Mouse (Mus musculus): ENCODE results near the gene Rnf212b. TPM values are rescaled to one million over a fixed set of nuclear protein-coding genes. Genes with fewer than 3 reads are reported as not detected.
A peak's percentile ranks its signal among the peaks of the same experiment; 100 is the strongest.

Rnf212b gene
- polyA plus RNA-seq, 1 experiment from 2014 or later: not detected

DNA sequence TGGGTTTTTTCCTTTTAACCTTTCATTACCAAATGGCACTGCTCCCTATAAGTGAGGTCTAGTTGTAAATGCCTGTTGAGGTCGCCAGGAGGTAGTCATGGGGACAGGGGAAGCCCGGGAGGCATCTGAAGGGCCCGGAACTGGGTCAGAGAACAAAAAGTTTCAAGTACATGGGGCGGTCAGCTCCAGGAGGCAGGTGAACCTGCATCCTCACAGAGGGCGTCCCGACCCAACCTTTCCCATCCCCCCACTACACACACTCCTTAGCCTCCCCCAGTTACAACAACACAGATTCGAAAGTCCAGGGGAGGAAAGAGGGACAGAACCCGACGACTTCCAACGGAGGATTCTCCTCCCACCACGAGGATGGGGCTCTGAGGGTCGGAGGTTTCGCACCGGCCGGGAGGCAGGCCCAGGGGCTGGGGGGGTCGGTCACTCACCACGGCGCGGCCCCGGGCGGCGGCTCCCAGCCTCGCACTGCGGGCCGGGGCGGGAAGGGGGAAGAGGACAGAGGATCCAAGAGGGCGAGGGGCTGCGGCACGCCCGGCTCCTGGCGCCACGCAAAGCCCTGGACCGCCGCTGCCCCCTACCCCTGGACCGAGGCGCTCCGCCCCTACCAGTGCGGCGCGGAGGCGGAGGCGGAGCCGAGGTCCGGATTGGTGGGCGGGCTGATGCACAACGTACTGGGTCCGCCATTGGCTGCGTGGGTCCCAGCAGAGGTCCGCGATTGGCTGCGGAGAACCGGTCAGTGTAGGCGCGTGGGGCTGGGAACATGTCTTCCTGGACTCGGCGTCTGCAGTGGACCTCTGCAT lies 49.8 kb downstream of the Rnf212b start:
- ATAC-seq (ENCODE audit: insufficient number of reproducible peaks, insufficient read depth, low FRiP score, low read depth): peak; percentile 99
- Histone ChIP-seq H3K27me3 (ENCODE audit: control insufficient read depth, insufficient read depth, low read length) (no peaks in the 10 kb centered on the region), H3K27ac (replicated peaks in 1 of 2; ENCODE audit: control insufficient read depth in 1 of 2, insufficient read depth in 1 of 2, low read depth in 2 of 2, low read length in 2 of 2) (peak overlapping the region; percentile 62 to 64), H3K36me3 (ENCODE audit: control insufficient read depth, insufficient read depth, low read length) (no peaks in the 10 kb centered on the region), H3K4me2 (ENCODE audit: low read length) (peak overlapping the region; percentile 78), H3K4me1 (ENCODE audit: control insufficient read depth in 2 of 2, insufficient read depth in 2 of 2, low read length in 2 of 2) (peaks cover 2 to 5% of the 10 kb centered on the region in 2 experiments; a peak in 2 of 4 replicates), H3K9me3 (ENCODE audit: control insufficient read depth, low read length) (no peaks in the 10 kb centered on the region), H3K9ac (ENCODE audit: low read length) (peak overlapping the region; percentile 95), H3K4me3 (ENCODE audit: control insufficient read depth in 1 of 2, insufficient read depth in 1 of 2, low read depth in 1 of 2, low read length in 2 of 2) (peak overlapping the region; percentile 92 to 97)
- WGBS: under 1% methylated on average over 56 of the region's 56 CpGs

GRCm38 (mm10) chr14:54864313-54865036 lies 50.5 kb downstream of the Rnf212b start:
- WGBS: 14% methylated on average over 21 of the region's 21 CpGs
- Histone ChIP-seq H3K27me3 (ENCODE audit: control insufficient read depth, insufficient read depth, low read length) (no peaks in the 10 kb centered on the region), H3K4me1 (ENCODE audit: control insufficient read depth in 2 of 2, insufficient read depth in 2 of 2, low read length in 2 of 2) (peaks cover 2 to 5% of the 10 kb centered on the region in 2 experiments; a peak in 2 of 4 replicates), H3K9ac (ENCODE audit: low read length) (peak overlapping the region; percentile 95), H3K36me3 (ENCODE audit: control insufficient read depth, insufficient read depth, low read length) (no peaks in the 10 kb centered on the region), H3K27ac (replicated peaks in 1 of 2; ENCODE audit: control insufficient read depth in 1 of 2, insufficient read depth in 1 of 2, low read depth in 2 of 2, low read length in 2 of 2) (peak overlapping the region; percentile 34 to 62), H3K4me2 (ENCODE audit: low read length) (peak overlapping the region; percentile 78), H3K9me3 (ENCODE audit: control insufficient read depth, low read length) (no peaks in the 10 kb centered on the region), H3K4me3 (ENCODE audit: control insufficient read depth in 1 of 2, insufficient read depth in 1 of 2, low read depth in 1 of 2, low read length in 2 of 2) (peak overlapping the region; percentile 92 to 97)
- no peak for ATAC-seq (ENCODE audit: insufficient number of reproducible peaks, insufficient read depth, low FRiP score, low read depth)

GRCm38 (mm10) chr14:54865626-54866025 lies 51.7 kb downstream of the Rnf212b start:
- no peak for ATAC-seq (ENCODE audit: insufficient number of reproducible peaks, insufficient read depth, low FRiP score, low read depth)
- WGBS: 66% methylated on average over 5 of the region's 5 CpGs
- Histone ChIP-seq H3K4me2 (ENCODE audit: low read length) (no peak overlapping the region), H3K4me1 (ENCODE audit: control insufficient read depth in 2 of 2, insufficient read depth in 2 of 2, low read length in 2 of 2) (peaks cover 2 to 5% of the 10 kb centered on the region in 2 experiments; a peak in 2 of 4 replicates), H3K9me3 (ENCODE audit: control insufficient read depth, low read length) (no peaks in the 10 kb centered on the region), H3K9ac (ENCODE audit: low read length) (no peak overlapping the region), H3K4me3 (ENCODE audit: control insufficient read depth in 1 of 2, insufficient read depth in 1 of 2, low read depth in 1 of 2, low read length in 2 of 2) (no peak overlapping the region), H3K27me3 (ENCODE audit: control insufficient read depth, insufficient read depth, low read length) (no peaks in the 10 kb centered on the region), H3K27ac (replicated peaks in 1 of 2; ENCODE audit: control insufficient read depth in 1 of 2, insufficient read depth in 1 of 2, low read depth in 2 of 2, low read length in 2 of 2) (no peak overlapping the region), H3K36me3 (ENCODE audit: control insufficient read depth, insufficient read depth, low read length) (no peaks in the 10 kb centered on the region)

DNA sequence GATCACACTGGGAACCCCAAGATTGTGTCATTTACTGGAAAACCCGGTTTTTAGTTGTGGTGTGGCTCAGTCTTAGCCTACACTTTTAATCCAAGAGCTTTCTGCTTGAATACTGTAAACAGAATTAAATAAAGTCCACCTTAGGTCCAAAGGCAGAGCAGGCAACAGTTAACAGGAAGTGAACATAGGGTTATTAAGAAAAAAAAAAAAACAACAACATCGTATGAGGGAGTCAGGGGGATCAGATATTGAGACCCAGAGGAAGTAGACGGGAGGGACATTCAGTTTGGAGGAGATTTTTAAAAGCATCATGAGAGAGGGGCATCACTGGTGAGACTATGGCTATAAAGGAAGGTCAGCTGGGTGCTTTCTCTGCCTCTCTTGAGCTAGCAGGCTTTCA lies 52.3 kb downstream of the Rnf212b start:
- 45% methylated on average over 3 of the region's 3 CpGs for WGBS
- no peak overlapping the region for H3K9ac ChIP-seq (ENCODE audit: low read length)
- no peak overlapping the region for H3K27ac ChIP-seq (replicated peaks in 1 of 2; ENCODE audit: control insufficient read depth in 1 of 2, insufficient read depth in 1 of 2, low read depth in 2 of 2, low read length in 2 of 2)
- H3K4me3 ChIP-seq (ENCODE audit: control insufficient read depth in 1 of 2, insufficient read depth in 1 of 2, low read depth in 1 of 2, low read length in 2 of 2): no peak overlapping the region
- no peaks in the 10 kb centered on the region for H3K36me3 ChIP-seq (ENCODE audit: control insufficient read depth, insufficient read depth, low read length)
- ATAC-seq (ENCODE audit: insufficient number of reproducible peaks, insufficient read depth, low FRiP score, low read depth): no peak
- no peaks in the 10 kb centered on the region for H3K9me3 ChIP-seq (ENCODE audit: control insufficient read depth, low read length)
- H3K27me3 ChIP-seq (ENCODE audit: control insufficient read depth, insufficient read depth, low read length): no peaks in the 10 kb centered on the region
- peaks cover 2 to 5% of the 10 kb centered on the region in 2 experiments; a peak in 2 of 4 replicates for H3K4me1 ChIP-seq (ENCODE audit: control insufficient read depth in 2 of 2, insufficient read depth in 2 of 2, low read length in 2 of 2)
- H3K4me2 ChIP-seq (ENCODE audit: low read length): no peak overlapping the region

- peaks cover 2 to 5% of the 10 kb centered on the region in 2 experiments; a peak in 2 of 4 replicates for H3K4me1 ChIP-seq (ENCODE audit: control insufficient read depth in 2 of 2, insufficient read depth in 2 of 2, low read length in 2 of 2)
- H3K4me2 ChIP-seq (ENCODE audit: low read length): no peak overlapping the region
- H3K27me3 ChIP-seq (ENCODE audit: control insufficient read depth, insufficient read depth, low read length): no peaks in the 10 kb centered on the region
- no peak overlapping the region for H3K27ac ChIP-seq (replicated peaks in 1 of 2; ENCODE audit: control insufficient read depth in 1 of 2, insufficient read depth in 1 of 2, low read depth in 2 of 2, low read length in 2 of 2)
- no peak for ATAC-seq (ENCODE audit: insufficient number of reproducible peaks, insufficient read depth, low FRiP score, low read depth)
- no peak overlapping the region for H3K9ac ChIP-seq (ENCODE audit: low read length)
- no peak overlapping the region for H3K4me3 ChIP-seq (ENCODE audit: control insufficient read depth in 1 of 2, insufficient read depth in 1 of 2, low read depth in 1 of 2, low read length in 2 of 2)
- no peaks in the 10 kb centered on the region for H3K9me3 ChIP-seq (ENCODE audit: control insufficient read depth, low read length)
- WGBS: 54% methylated on average over 5 of the region's 5 CpGs
- no peaks in the 10 kb centered on the region for H3K36me3 ChIP-seq (ENCODE audit: control insufficient read depth, insufficient read depth, low read length)
Measured at GRCm38 (mm10) chr14:54866936-54867335, 53.0 kb downstream of the Rnf212b start.

DNA sequence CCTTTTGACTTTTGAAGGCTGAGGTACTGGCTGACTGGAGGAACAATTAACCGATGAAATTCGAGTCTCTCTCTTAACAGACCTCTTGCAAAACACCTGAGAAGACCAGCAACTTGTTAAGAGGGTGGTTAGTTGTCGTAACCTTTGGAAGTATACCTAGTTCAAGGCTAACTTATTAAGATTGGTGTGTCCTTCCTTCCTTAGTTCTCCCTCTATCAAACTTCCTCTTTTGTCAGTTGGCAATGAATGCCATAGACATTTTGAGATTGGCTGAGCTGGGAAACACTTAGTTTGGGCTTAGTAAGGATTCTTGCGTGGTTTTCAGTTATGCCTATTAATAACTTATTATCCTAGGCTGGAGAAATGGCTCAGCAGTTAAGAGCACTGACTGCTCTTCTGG lies 54.1 kb downstream of the Rnf212b start:
- Histone ChIP-seq H3K27me3 (ENCODE audit: control insufficient read depth, insufficient read depth, low read length) (no peaks in the 10 kb centered on the region), H3K4me1 (ENCODE audit: control insufficient read depth in 2 of 2, insufficient read depth in 2 of 2, low read length in 2 of 2) (peaks cover 2 to 5% of the 10 kb centered on the region in 2 experiments; a peak in 2 of 4 replicates), H3K36me3 (ENCODE audit: control insufficient read depth, insufficient read depth, low read length) (no peaks in the 10 kb centered on the region), H3K4me2 (ENCODE audit: low read length) (no peak overlapping the region), H3K9me3 (ENCODE audit: control insufficient read depth, low read length) (no peaks in the 10 kb centered on the region), H3K9ac (ENCODE audit: low read length) (no peak overlapping the region), H3K27ac (replicated peaks in 1 of 2; ENCODE audit: control insufficient read depth in 1 of 2, insufficient read depth in 1 of 2, low read depth in 2 of 2, low read length in 2 of 2) (no peak overlapping the region), H3K4me3 (ENCODE audit: control insufficient read depth in 1 of 2, insufficient read depth in 1 of 2, low read depth in 1 of 2, low read length in 2 of 2) (no peak overlapping the region)
- no peak for ATAC-seq (ENCODE audit: insufficient number of reproducible peaks, insufficient read depth, low FRiP score, low read depth)
- 78% methylated on average over 4 of the region's 4 CpGs for WGBS

DNA sequence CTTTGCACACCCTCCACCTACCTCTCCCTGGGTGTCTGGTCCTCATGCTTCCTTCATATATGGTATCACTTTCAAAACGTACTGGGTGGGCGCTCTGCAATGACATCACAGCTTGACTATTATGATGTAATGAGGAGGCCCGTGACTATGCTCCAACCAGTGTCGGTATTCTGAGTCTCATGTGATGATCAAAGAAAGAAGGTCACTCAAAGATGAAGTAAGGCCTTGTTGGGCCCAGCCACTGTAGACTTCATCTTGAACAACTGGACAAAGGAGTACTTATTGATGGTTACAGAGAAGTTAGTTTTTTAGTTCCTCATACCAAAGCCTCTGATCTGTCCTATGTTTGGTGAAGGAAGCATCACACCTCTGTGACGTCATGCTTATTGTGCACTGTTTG lies 56.9 kb downstream of the Rnf212b start, which contains the start of gene Homez:
Gene Homez (minus strand): TSS at position 101 of the 400 bp plus-strand sequence.
- H3K27me3 ChIP-seq (ENCODE audit: control insufficient read depth, insufficient read depth, low read length): no peaks in the 10 kb centered on the region
- no peaks in the 10 kb centered on the region for H3K9me3 ChIP-seq (ENCODE audit: control insufficient read depth, low read length)
- WGBS: 81% methylated on average over 5 of the region's 5 CpGs
- no peak within 1 kb of the TSS for H3K4me3 ChIP-seq (ENCODE audit: control insufficient read depth in 1 of 2, insufficient read depth in 1 of 2, low read depth in 1 of 2, low read length in 2 of 2)
- no peak within 1 kb of the TSS for H3K4me2 ChIP-seq (ENCODE audit: low read length)
- peaks cover 3 to 4% of the 10 kb centered on the region in 2 experiments; a peak in 3 of 4 replicates for H3K4me1 ChIP-seq (ENCODE audit: control insufficient read depth in 2 of 2, insufficient read depth in 2 of 2, low read length in 2 of 2)
- no peak for ATAC-seq (ENCODE audit: insufficient number of reproducible peaks, insufficient read depth, low FRiP score, low read depth)
- no peak within 1 kb of the TSS for H3K9ac ChIP-seq (ENCODE audit: low read length)
- no peaks in the 10 kb centered on the region for H3K36me3 ChIP-seq (ENCODE audit: control insufficient read depth, insufficient read depth, low read length)
- H3K27ac ChIP-seq (replicated peaks in 1 of 2; ENCODE audit: control insufficient read depth in 1 of 2, insufficient read depth in 1 of 2, low read depth in 2 of 2, low read length in 2 of 2): no peak within 1 kb of the TSS

Data from heart, embryonic 14.5 days (tissue).